Mouse (Mus musculus) kidney, postnatal 10 days (tissue): ENCODE data around the gene Nudt9.

Experiments
- DNase-seq: peaks from one replicate; pipeline ENCODE4 v3.0.0; 2021; ENCODE audit warnings: mixed read lengths

Gene Nudt9

DNA sequence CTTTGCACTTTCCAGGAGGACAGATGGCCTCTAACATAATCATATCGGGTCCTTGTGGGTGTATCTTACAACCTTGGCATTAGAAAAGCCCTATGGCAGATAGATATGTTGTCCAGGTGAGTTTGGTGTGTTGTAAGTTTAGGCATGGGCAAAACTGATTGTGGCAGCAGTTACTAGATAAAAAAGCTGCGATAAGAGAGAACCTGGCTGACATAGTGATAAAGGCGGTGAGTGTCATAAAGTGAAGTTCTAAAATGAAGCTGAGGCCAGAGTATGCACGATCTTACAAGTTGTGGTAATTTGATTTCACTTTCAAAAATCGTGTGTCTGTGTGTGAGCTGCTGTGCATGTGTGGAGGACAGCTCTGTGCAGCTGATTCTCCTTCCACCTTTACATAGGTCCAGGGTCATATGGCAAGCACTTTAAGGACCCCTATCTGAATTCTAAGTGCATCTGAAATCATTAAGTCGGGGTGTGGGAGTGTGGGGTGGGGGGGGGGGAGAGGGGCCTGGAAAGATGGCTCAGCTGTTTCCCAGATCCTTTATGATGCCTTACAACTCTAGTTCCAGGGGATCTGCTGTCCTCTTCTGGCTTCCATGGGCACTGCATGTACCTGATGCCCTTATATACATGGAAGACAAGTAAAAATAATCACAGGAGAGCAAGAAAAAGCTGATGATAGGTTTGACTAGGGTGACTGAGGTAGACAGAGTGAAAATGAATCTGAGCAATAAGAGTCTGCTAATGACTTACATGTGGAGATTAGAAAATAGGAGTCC is 6.8 kb upstream of the Nudt9 start:
- peak; percentile 75 for DNase-seq

DNA sequence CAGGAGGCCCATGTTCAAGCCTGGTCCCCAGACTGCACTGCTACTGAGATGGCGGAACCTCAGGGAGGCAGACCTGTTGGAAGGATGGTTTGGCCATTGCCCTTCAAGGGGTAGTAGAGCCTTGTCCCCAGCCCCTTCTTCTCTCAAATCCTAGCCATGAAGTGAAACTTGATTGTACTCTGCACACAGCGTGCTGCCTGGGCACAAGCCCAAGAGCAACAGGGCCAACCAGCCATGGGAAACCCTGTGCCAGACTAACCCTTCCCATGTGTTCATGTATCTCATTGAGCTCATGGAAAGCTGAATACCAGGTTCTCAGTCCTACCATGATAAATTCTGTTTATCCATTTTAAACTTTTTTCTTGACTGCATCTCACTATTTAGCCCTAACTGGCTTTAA is 3.2 kb upstream of the Nudt9 start:
- no peak for DNase-seq

- no peak for DNase-seq
Measured at GRCm38 (mm10) chr5:104043704-104044103, 2.4 kb upstream of the Nudt9 start.

DNA sequence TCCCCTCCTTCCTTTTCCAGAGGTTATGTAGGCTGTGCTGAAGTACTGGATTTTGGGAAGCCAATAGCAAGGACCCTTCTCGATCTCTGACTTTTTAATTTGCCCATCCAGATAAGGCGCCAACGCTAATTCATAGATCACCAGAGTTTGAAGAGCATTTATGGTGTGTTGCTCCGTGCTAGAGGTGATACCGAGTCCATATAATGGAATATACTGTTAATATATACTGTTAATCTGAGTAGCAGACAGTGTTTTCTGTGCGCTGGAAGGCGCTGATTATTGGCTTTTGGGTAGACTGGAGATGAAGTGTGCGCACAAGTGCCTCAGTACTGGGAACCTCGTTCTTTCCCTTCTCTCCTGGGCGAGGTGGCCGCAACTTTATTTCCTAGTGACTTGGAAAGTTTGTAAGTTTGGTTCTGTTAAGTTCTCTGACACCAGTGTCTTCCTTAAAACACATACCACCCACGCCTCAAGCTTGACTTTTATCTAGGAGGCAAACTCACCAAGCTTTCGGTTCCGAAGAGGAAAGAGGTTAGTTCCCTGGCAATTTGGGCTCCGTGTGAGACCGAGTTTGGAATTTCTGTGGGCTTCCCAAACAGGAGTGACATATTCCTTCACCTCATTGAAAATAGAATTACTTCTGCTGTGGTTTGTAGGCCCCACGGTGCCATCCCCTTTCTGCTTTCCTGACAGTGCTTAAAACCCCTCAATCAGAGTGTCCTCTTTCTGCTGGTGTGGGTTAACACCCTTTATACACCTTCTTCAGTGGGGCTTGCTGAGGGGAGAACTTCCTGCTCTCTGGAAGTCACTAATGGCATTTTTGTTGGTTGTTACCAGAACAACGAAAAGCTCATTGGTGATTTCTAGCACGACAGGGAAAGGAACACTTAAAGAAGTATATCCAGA is 1.3 kb downstream of the Nudt9 start:
- DNase-seq = peak; percentile 34

GRCm38 (mm10) chr5:104048139-104048538 is 2.0 kb downstream of the Nudt9 start:
- no peak for DNase-seq

DNA sequence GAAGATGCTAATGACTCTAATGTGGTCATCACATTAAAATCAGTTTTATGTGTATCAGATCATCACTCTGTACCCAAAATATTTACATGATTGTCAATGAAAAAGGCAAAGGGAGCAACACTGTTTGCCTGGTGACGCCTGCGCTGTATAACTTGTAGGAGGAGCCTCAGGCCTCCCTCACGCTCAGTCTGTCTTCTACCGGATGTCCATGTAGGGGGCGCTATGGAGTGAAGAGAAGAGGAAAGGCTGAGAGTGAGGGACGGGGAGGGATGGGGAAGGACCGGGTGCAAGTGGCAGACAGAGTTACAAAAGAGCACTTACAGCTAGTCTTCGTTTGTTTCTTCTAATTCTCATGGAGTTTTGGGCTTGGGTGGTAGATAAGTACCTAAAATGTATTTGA is 6.8 kb downstream of the Nudt9 start:
- peak; percentile 24 for DNase-seq

GRCm38 (mm10) chr5:104054938-104055337 is 8.8 kb downstream of the Nudt9 start:
- no peak for DNase-seq

DNA sequence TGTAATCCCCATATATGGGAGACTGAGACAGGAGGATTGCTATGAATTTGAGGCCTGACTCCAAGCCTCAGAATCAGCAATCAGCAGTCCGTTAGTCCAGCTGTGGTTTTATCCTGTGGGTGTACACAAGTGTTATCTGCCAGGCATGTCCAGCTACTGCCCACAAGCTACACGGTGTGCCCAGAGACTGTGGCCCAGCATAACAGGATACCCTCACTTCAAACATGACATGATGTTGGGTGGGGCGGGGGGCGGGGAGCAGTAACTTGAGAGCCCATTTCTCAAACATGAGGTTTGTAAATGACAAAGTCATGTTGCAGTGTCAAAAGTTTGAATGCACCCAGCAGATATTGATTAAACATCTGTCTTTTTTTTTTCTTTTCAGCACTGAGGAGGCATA is 9.7 kb downstream of the Nudt9 start:
- DNase-seq = no peak

DNA sequence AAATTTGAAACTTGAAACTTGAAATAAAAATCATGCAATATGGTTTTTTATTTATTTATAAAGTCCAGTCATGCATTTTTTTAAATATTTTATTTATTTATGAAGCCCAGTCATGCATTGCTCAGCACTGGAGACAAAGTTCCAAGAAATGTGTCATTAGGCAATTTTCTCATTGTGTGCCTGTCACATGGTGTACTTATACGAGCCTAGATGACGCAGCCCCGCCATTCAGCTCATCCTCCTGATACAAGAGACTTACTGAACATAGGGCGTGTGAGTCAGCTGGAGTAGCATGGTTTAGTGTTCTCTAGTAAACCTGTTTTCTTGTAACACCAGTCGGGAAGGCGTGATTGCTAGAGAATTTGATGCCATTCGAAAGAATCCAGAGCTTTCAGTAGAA is 10.2 kb downstream of the Nudt9 start:
- no peak for DNase-seq

DNA sequence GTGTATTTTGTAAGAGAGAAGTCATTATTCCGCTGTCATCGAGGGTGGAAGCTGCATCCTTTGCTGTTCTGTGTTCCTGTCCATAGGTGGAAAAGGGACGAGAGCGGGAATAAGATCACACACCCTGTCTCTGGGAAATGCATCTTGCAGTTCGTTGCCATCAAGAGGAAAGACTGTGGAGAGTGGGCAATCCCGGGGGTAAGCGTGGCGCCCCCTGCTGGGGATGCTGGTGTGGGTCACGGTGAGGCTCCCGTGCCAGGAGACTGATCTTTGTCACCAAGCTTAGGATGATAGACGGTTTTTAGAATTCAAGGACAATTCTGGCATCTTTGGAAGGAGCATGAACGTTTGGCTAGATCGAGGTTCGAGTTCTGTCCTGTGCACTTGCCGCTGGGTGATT is 11.9 kb downstream of the Nudt9 start:
- DNase-seq = peak; percentile 58

- DNase-seq = peak; percentile 43
Measured at GRCm38 (mm10) chr5:104059628-104060027, 13.5 kb downstream of the Nudt9 start.

- no peak for DNase-seq
Measured at GRCm38 (mm10) chr5:104060429-104060828, 14.3 kb downstream of the Nudt9 start.

GRCm38 (mm10) chr5:104061936-104062772 is 16.0 kb downstream of the Nudt9 start:
- DNase-seq = no peak

- no peak for DNase-seq
Measured at GRCm38 (mm10) chr5:104062773-104063551, 16.9 kb downstream of the Nudt9 start.

GRCm38 (mm10) chr5:104068751-104069150 is 22.6 kb downstream of the Nudt9 start:
- DNase-seq = peak; percentile 29

DNA sequence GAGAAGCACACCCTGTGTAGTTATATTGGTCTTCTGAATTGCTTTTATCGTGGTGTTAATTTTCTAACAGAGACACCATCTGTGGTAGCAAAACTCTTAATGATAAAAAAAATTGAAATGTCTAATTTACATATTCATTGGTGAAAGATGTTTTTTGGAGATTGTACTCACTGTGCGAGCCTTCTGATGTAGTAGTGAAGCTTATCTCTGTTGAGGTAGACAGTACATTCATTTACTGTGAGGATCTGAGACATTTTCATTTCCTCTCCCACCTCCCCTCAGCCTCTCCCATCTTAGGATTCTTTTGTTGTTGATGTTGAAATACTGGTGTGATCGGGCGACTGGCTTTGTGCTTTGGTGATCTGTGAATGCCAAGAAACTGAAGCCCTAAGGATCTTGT is 24.9 kb downstream of the Nudt9 start:
- no peak for DNase-seq

DNA sequence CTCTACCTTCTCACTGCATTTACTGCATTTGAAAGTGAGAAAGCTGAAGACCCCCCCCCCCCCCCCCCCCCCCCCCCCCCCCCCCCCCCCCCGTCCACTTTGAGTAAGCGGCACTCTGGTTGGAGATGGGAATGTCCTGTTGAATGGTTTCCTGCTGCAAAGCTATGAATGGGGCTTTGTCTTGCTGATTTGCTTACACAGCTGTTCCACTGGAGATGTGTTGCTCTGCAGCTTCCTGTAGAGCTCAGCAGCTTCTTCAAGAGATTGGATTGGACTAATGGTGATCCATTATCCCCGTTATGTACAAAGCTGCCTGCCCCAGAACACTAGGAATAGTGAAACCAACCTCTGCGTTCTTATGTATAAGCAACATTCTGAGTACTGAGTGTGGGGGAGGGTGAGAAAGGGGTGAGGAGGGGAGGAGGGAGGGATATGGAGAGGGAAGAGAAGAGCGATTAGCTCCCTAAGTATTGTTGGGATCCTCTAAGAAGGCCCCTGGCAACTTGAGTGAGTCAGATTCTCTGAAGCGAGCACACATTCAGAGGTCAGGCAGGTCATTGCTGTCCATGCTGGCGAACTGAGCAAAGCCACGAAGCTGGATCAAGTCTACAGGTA is 26.3 kb downstream of the Nudt9 start:
- DNase-seq = peak; percentile 29

DNA sequence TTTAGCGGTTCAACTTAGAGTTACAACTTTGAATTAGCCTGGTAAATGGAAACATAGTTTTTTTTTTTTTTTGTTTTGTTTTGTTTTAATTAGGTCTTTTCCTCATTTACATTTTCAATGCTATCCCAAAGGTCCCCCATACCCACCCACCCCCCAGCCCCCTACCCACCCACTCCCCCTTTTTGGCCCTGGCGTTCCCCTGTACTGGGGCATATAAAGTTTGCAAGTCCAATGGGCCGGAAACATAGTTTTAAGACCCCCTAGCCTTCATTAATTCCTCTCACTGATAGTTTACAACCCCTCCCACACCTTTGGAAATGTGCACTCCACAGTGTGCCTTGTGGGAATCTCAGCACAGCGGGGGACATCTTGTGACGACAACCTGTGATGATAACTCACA is 27.5 kb downstream of the Nudt9 start:
- DNase-seq = no peak

GRCm38 (mm10) chr5:104074388-104074787 is 28.3 kb downstream of the Nudt9 start:
- peak; percentile 84 for DNase-seq

GRCm38 (mm10) chr5:104076361-104076760 is 30.3 kb downstream of the Nudt9 start:
- no peak for DNase-seq

- DNase-seq = no peak
Measured at GRCm38 (mm10) chr5:104077508-104077907, 31.4 kb downstream of the Nudt9 start, which contains the start of gene Gm17660. Gm17660 (minus strand) TSS chr5:104077608.

- no peak for DNase-seq
Measured at GRCm38 (mm10) chr5:104080736-104081135, 34.6 kb downstream of the Nudt9 start.
